Mouse (Mus musculus) CH12.LX (cell line): ENCODE data around the gene Acot2. TPM values are rescaled to one million over a fixed set of nuclear protein-coding genes. Genes with fewer than 3 reads are reported as not detected.
A peak's percentile ranks its signal among the peaks of the same experiment; 100 is the strongest.

Experiments
- DNase-seq: peaks from one replicate; pipeline ENCODE4 v3.0.0-alpha.2; 2013; ENCODE audit errors: extremely low read depth
- H3K27ac ChIP-seq: 2 replicates; pipeline ENCODE4 v1.5.1; 2012; ENCODE audit warnings: low read depth, mild to moderate bottlenecking, control low read depth, moderate library complexity; ENCODE audit not compliant: insufficient read depth
- H3K27me3 ChIP-seq: replicated peaks from 2 replicates; pipeline ENCODE3; 2012; ENCODE audit warnings: inconsistent platforms
- H3K36me3 ChIP-seq, 2 experiments: replicated peaks in 1 of 2; 2 replicates each; pipeline versions ENCODE3 to v1.6.1; 2012; ENCODE audit warnings: inconsistent platforms in 1 of 2, low read length in 1 of 2, mild to moderate bottlenecking in 1 of 2, mixed read lengths in 1 of 2, moderate library complexity in 1 of 2; ENCODE audit not compliant: control insufficient read depth in 1 of 2, insufficient read depth in 1 of 2
- H3K4me1 ChIP-seq, 2 experiments: 2 replicates each; pipeline ENCODE4 v1.6.1; 2012; ENCODE audit warnings: inconsistent platforms in 1 of 2, moderate library complexity in 1 of 2; ENCODE audit not compliant: insufficient read depth in 2 of 2, control insufficient read depth in 1 of 2
- H3K4me2 ChIP-seq: 2 replicates; pipeline ENCODE4 v1.6.1; 2012; ENCODE audit warnings: low read depth, mild to moderate bottlenecking, control low read depth; ENCODE audit not compliant: poor library complexity, insufficient read depth, severe bottlenecking
- H3K4me3 ChIP-seq, 3 experiments: fragments of 150-350 bp in 1 of 3; sonication (generic) in 1 of 3; replicated peaks in 1 of 3; 2 replicates each; pipeline versions ENCODE3 to v1.5.1; 2011 to 2012; ENCODE audit warnings: low read depth in 2 of 3, low read length in 2 of 3, mild to moderate bottlenecking in 2 of 3, moderate library complexity in 2 of 3, control low read depth in 1 of 3, improper control_type of control experiment in 1 of 3, inconsistent platforms in 1 of 3, mixed read lengths in 1 of 3; ENCODE audit not compliant: poor library complexity in 1 of 3
- H3K79me2 ChIP-seq: replicated peaks from 2 replicates; pipeline ENCODE4 v1.6.1; 2012; ENCODE audit warnings: mild to moderate bottlenecking, moderate library complexity; ENCODE audit not compliant: control insufficient read depth, poor library complexity, insufficient read depth, severe bottlenecking; ENCODE audit errors: extremely low read depth
- H3K9ac ChIP-seq: 2 replicates; pipeline ENCODE4 v1.6.1; 2012; ENCODE audit warnings: low read depth, mild to moderate bottlenecking, control low read depth, moderate library complexity; ENCODE audit not compliant: insufficient read depth
- H3K9me3 ChIP-seq: replicated peaks from 2 replicates; pipeline ENCODE3; 2012; ENCODE audit warnings: low read length, inconsistent platforms, mixed read lengths
- BHLHE40 ChIP-seq: IDR thresholded peaks from 2 replicates; pipeline ENCODE4 v1.6.1; 2011; ENCODE audit warnings: mild to moderate bottlenecking, low read depth, low read length, improper control_type of control experiment
- CHD2 ChIP-seq: IDR thresholded peaks from 2 replicates; pipeline ENCODE4 v1.6.1; 2011; ENCODE audit warnings: low read length, improper control_type of control experiment
- CTCF ChIP-seq, 2 experiments: IDR thresholded peaks in 1 of 2; conservative IDR thresholded peaks in 1 of 2; 2 replicates each; pipeline ENCODE4 v1.5.1; 2011 to 2012; ENCODE audit warnings: low read depth in 2 of 2, low read length in 2 of 2, improper control_type of control experiment in 1 of 2, inconsistent platforms in 1 of 2, mild to moderate bottlenecking in 1 of 2, moderate library complexity in 1 of 2
- E2F4 ChIP-seq: IDR thresholded peaks from 2 replicates; pipeline ENCODE4 v1.6.1; 2011; ENCODE audit warnings: low read depth, low read length, improper control_type of control experiment; ENCODE audit not compliant: insufficient replicate concordance
- ELF1 ChIP-seq: IDR thresholded peaks from 2 replicates; pipeline ENCODE4 v1.6.1; 2014; ENCODE audit warnings: low read depth, mild to moderate bottlenecking, inconsistent platforms, low read length, improper control_type of control experiment
- EP300 ChIP-seq: IDR thresholded peaks from 2 replicates; pipeline ENCODE4 v1.6.1; 2011; ENCODE audit warnings: low read length, improper control_type of control experiment
- ETS1 ChIP-seq: conservative IDR thresholded peaks from 2 replicates; pipeline ENCODE4 v1.6.1; 2012; ENCODE audit warnings: low read depth, mild to moderate bottlenecking, inconsistent platforms, low read length, improper control_type of control experiment, moderate library complexity
- GABPA ChIP-seq: IDR thresholded peaks from 2 replicates; pipeline ENCODE4 v1.6.1; 2012; ENCODE audit warnings: low read depth, low read length, improper control_type of control experiment, inconsistent platforms; ENCODE audit not compliant: insufficient replicate concordance
- HCFC1 ChIP-seq: IDR thresholded peaks from 2 replicates; pipeline ENCODE4 v1.6.1; 2012; ENCODE audit warnings: low read depth, mild to moderate bottlenecking, inconsistent platforms, low read length, improper control_type of control experiment
- IRF4 ChIP-seq: IDR thresholded peaks from 2 replicates; pipeline ENCODE4 v1.6.1; 2014; ENCODE audit warnings: low read depth, mild to moderate bottlenecking, inconsistent platforms, low read length, improper control_type of control experiment
- JUN ChIP-seq: IDR thresholded peaks from 2 replicates; pipeline ENCODE4 v1.6.1; 2011; ENCODE audit warnings: low read depth, mild to moderate bottlenecking, low read length, improper control_type of control experiment, moderate library complexity; ENCODE audit not compliant: insufficient read depth
- KAT2A ChIP-seq: IDR thresholded peaks from 2 replicates; pipeline ENCODE4 v1.6.1; 2012; ENCODE audit warnings: low read length, improper control_type of control experiment, inconsistent platforms; ENCODE audit not compliant: insufficient replicate concordance
- MAFK ChIP-seq: IDR thresholded peaks from 2 replicates; pipeline ENCODE4 v1.6.1; 2011; ENCODE audit warnings: low read length, improper control_type of control experiment; ENCODE audit not compliant: insufficient replicate concordance
- MAX ChIP-seq: IDR thresholded peaks from 2 replicates; pipeline ENCODE4 v1.6.1; 2011; ENCODE audit warnings: low read length, improper control_type of control experiment
- MEF2A ChIP-seq: IDR thresholded peaks from 2 replicates; pipeline ENCODE4 v1.6.1; 2014; ENCODE audit warnings: low read depth, mild to moderate bottlenecking, inconsistent platforms, low read length, improper control_type of control experiment, borderline replicate concordance
- MXI1 ChIP-seq: IDR thresholded peaks from 2 replicates; pipeline ENCODE4 v1.6.1; 2011; ENCODE audit warnings: mild to moderate bottlenecking, low read depth, low read length, improper control_type of control experiment
- MYC ChIP-seq: IDR thresholded peaks from 2 replicates; pipeline ENCODE4 v1.6.1; 2011; ENCODE audit warnings: low read depth, mild to moderate bottlenecking, improper control_type of control experiment, low read length
- NELFE ChIP-seq: IDR thresholded peaks from 2 replicates; pipeline ENCODE4 v1.6.1; 2011; ENCODE audit warnings: low read depth, low read length, improper control_type of control experiment
- NRF1 ChIP-seq: IDR thresholded peaks from 2 replicates; pipeline ENCODE4 v1.6.1; 2014; ENCODE audit warnings: low read depth, mild to moderate bottlenecking, inconsistent platforms, low read length, improper control_type of control experiment, moderate library complexity
- PAX5 ChIP-seq: IDR thresholded peaks from 2 replicates; pipeline ENCODE4 v1.6.1; 2012; ENCODE audit warnings: low read length, inconsistent platforms, mixed read lengths
- POLR2A ChIP-seq: IDR thresholded peaks from 2 replicates; pipeline ENCODE4 v1.6.1; 2011; ENCODE audit warnings: low read depth, mild to moderate bottlenecking, improper control_type of control experiment, low read length
- POLR2AphosphoS2 ChIP-seq: IDR thresholded peaks from 2 replicates; pipeline ENCODE4 v1.6.1; 2011; ENCODE audit warnings: low read depth, low read length, improper control_type of control experiment
- SIN3A ChIP-seq: IDR thresholded peaks from 2 replicates; pipeline ENCODE4 v1.6.1; 2012; ENCODE audit warnings: low read length, improper control_type of control experiment, inconsistent platforms
- SMC3 ChIP-seq: IDR thresholded peaks from 2 replicates; pipeline ENCODE4 v1.6.1; 2011; ENCODE audit warnings: low read depth, low read length, improper control_type of control experiment
- TBP ChIP-seq: conservative IDR thresholded peaks from 2 replicates; pipeline ENCODE4 v1.6.1; 2011; ENCODE audit warnings: low read depth, low read length, improper control_type of control experiment
- TCF12 ChIP-seq: IDR thresholded peaks from 2 replicates; pipeline ENCODE4 v1.6.1; 2014; ENCODE audit warnings: low read depth, mild to moderate bottlenecking, inconsistent platforms, low read length, improper control_type of control experiment
- UBTF ChIP-seq: IDR thresholded peaks from 2 replicates; pipeline ENCODE4 v1.6.1; 2012; ENCODE audit warnings: low read depth, mild to moderate bottlenecking, inconsistent platforms, low read length, improper control_type of control experiment, moderate library complexity
- USF2 ChIP-seq: conservative IDR thresholded peaks from 2 replicates; pipeline ENCODE4 v1.6.1; 2011; ENCODE audit warnings: low read depth, low read length, improper control_type of control experiment
- ZC3H11A ChIP-seq: IDR thresholded peaks from 2 replicates; pipeline ENCODE4 v1.6.1; 2012; ENCODE audit warnings: low read depth, mild to moderate bottlenecking, inconsistent platforms, low read length, improper control_type of control experiment
- ZKSCAN1 ChIP-seq: IDR thresholded peaks from 2 replicates; pipeline ENCODE4 v1.6.1; 2012; ENCODE audit warnings: low read depth, inconsistent platforms, low read length, improper control_type of control experiment, borderline replicate concordance
- ZMIZ1 ChIP-seq: IDR thresholded peaks from 2 replicates; pipeline ENCODE4 v1.6.1; 2012; ENCODE audit warnings: low read depth, mild to moderate bottlenecking, inconsistent platforms, low read length, improper control_type of control experiment
- ZNF384 ChIP-seq: IDR thresholded peaks from 2 replicates; pipeline ENCODE4 v1.6.1; 2012; ENCODE audit warnings: low read depth, low read length, improper control_type of control experiment, inconsistent platforms
- dilution Hi-C: fragments of 300-500 bp; cut with MboI; formaldehyde crosslinking; loops from 2 replicates; pipeline ENCODE4 v1.14.3; 2020; ENCODE audit warnings: low sequenced_read_pairs; ENCODE audit not compliant: extremely low pct_unique_long_range_greater_than_20kb, extremely low pct_ligation_motif_present
- in situ Hi-C: fragments of 300-500 bp; cut with MboI; formaldehyde crosslinking; loops from 3 replicates; pipeline ENCODE4 v1.14.3; 2019; ENCODE audit warnings: low sequenced_read_pairs, low pct_ligation_motif_present, low pct_unique_long_range_greater_than_20kb, mixed read lengths
- polyA plus RNA-seq: library from polyadenylated mRNA; unstranded; fragments of >175 nt; gene quantifications from 2 replicates; pipeline ENCODE4 v1.2.1, GENCODE M21; 2012; ENCODE audit warnings: low read depth; ENCODE audit not compliant: insufficient read length
- total RNA-seq, 2 experiments: library from RNA; depleted of rRNA; stranded (reverse); fragments of 300-350 nt in 1 of 2; fragments of >200 nt in 1 of 2; gene quantifications; 2 replicates each; pipeline ENCODE4 v1.2.3; 2012 to 2014

Gene Acot2
- total and polyA plus RNA-seq, 3 experiments, result 6.6 to 13.2 (median 9.7) TPM

DNA sequence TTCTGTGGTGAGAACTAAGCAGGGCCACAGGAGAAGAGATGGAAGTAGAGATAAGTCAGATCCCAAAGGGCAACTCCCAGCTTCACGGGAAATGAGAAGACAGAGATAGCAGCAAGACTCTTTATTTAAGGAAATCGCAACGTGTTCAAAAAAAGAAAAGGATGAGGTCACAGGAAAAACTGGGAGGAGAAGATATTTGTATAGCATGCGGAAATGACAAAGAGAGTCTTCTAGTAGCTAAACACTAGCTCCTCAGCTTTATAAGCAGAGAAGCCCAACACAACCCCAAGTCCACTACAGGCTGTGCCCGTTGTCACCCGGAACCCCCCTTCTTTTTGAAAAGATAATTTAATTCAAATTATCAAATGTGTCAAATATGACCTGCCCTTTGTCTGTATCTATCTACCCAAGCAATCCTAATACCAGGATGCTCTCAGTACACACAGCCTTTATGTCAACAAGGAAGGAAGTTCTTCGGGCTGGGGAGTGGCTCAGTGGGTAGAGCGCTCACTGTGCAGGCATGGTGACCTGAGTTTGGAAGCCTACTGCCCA lies 40.3 kb upstream of the Acot2 start:
- peaks cover 3% of the 10 kb centered on the region for H3K9me3 ChIP-seq
- peaks cover 0 to 8% of the 10 kb centered on the region in 2 experiments for H3K36me3 ChIP-seq
- H3K4me3 ChIP-seq, result no peak overlapping the region
- H3K9ac ChIP-seq, result no peak overlapping the region
- H3K79me2 ChIP-seq, result peaks cover 17% of the 10 kb centered on the region
- peaks cover 2 to 13% of the 10 kb centered on the region in 2 experiments; a peak in 3 of 4 replicates for H3K4me1 ChIP-seq
- TF ChIP-seq TBP, result no peak
- no peak for TF ChIP-seq MYC
- no peak for TF ChIP-seq ZMIZ1
- no peak for TF ChIP-seq BHLHE40
- TF ChIP-seq MXI1, result no peak
- TF ChIP-seq E2F4, result no peak
- TF ChIP-seq TCF12, result no peak
- TF ChIP-seq NELFE, result no peak
- TF ChIP-seq IRF4, result no peak
- TF ChIP-seq, all 38 proteins: peak for 0
- DNase-seq, result no peak
- H3K4me2 ChIP-seq, result no peak overlapping the region
- H3K27me3 ChIP-seq, result no peaks in the 10 kb centered on the region
- in situ Hi-C loops, result loop anchor here (10.0 kb wide), 2 partner anchors 163 to 233 kb away; no protein-coding TSS in a partner anchor
- no peak overlapping the region for H3K27ac ChIP-seq
- dilution Hi-C loops, result no loop called here

DNA sequence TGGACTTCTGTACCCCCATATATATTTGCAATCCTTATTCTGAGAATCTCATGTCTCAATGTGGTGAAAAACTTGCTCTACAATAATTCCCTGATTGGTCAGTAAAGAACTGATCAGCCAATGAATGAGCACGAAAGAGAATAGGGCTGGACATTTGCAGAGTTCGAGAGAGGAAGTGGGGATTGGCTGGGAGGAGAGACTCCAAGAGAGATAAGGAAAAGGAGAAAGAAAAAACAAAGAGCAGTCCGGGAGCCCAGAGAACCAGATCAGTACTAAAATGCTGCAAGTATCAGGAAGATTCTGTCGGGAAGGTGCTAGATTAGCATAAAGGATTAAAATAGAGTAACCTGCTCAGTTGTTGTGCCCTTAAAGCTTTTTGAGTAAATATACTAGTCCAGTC lies 38.6 kb upstream of the Acot2 start:
- H3K4me1 ChIP-seq, result peaks cover 7 to 29% of the 10 kb centered on the region in 2 experiments
- peak overlapping the region in 2 of 3 experiments; percentile 5 to 27 for H3K4me3 ChIP-seq
- peaks cover 0 to 19% of the 10 kb centered on the region in 2 experiments for H3K36me3 ChIP-seq
- H3K9me3 ChIP-seq, result peaks cover 3% of the 10 kb centered on the region
- H3K27ac ChIP-seq, result no peak overlapping the region
- peak overlapping the region; percentile 60; the same call in 1 of the 2 replicates for H3K9ac ChIP-seq
- no peaks in the 10 kb centered on the region for H3K27me3 ChIP-seq
- peak; percentile 48 for DNase-seq
- peak overlapping the region; percentile 81; the same call in 1 of the 2 replicates for H3K4me2 ChIP-seq
- dilution Hi-C loops (no loop called here), in situ Hi-C loops (loop anchor here (10.0 kb wide), 2 partner anchors 164 to 234 kb away; no protein-coding TSS in a partner anchor)
- peaks cover 33% of the 10 kb centered on the region for H3K79me2 ChIP-seq
- peak; percentile 61 for TF ChIP-seq ELF1
- TF ChIP-seq BHLHE40, result no peak
- no peak for TF ChIP-seq ZKSCAN1
- no peak for TF ChIP-seq ZNF384
- no peak for TF ChIP-seq PAX5
- no peak for TF ChIP-seq ETS1
- TF ChIP-seq SMC3, result no peak
- 0 out of 2 replicates have a peak, but pooled peaks have one; percentile 15 for TF ChIP-seq MAX
- no peak for TF ChIP-seq USF2
- TF ChIP-seq JUN, result no peak
- no peak; the same call in 1 of the 2 replicates for TF ChIP-seq POLR2A
- no peak for TF ChIP-seq MAFK
- TF ChIP-seq ZMIZ1, result no peak
- no peak for TF ChIP-seq NELFE
- TF ChIP-seq E2F4, result no peak
- TF ChIP-seq ZC3H11A, result no peak
- no peak for TF ChIP-seq UBTF
- TF ChIP-seq MYC, result no peak
- TF ChIP-seq HCFC1, result no peak
- TF ChIP-seq CTCF (conservative IDR thresholded peaks at IDR 0.05 in 1 of 2, IDR thresholded peaks at IDR 0.05 in 1 of 2; ENCODE audit: low read depth in 2 of 2, low read length in 2 of 2), result no peak
- TF ChIP-seq GABPA, result no peak
- TF ChIP-seq KAT2A, result no peak
- TF ChIP-seq EP300, result 0 out of 2 replicates have a peak, but pooled peaks have one; percentile 8
- no peak for TF ChIP-seq CHD2
- peak; percentile 63 for TF ChIP-seq SIN3A
- TF ChIP-seq NRF1, result no peak
- TF ChIP-seq MEF2A, result no peak
- no peak for TF ChIP-seq POLR2AphosphoS2
